Mouse (Mus musculus): ENCODE results near the gene Olfr1247. TPM values are rescaled to one million over a fixed set of nuclear protein-coding genes. Genes with fewer than 3 reads are reported as not detected.
"Not testable (repeated sequence)": the region's sequence is repeated elsewhere in the genome, so short reads cannot be mapped to it uniquely, and the experiment has no call there.

The Olfr1247 gene
- not detected in 2 replicates for polyA plus RNA-seq (2015; fragmentation: Nextera tagmentation; extraction: Ambion mirVana)

DNA sequence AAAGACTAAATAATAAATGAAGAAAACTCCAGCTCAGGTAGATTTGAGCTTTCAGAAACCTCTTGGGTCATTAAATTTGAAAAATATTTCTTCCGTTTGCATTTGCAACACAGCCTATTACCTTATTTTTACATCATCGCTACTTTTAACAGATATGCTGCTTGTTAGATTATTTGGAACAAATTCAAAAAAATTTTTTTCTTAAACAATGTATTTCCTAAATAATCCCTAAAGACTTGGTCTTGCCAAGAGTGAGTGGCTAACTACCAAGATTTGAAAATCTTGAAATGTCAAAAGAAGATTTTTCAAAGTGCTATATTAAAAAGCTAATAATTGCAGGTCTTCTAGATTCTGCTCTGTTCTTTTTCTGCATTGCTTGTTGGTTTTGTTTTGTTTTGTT is at the start of gene Olfr1247:
Olfr1247 (minus strand) TSS at position 101 of the 400 bp plus-strand sequence.
- ATAC-seq (replicated peaks; ENCODE audit: insufficient number of reproducible peaks, insufficient read depth, low FRiP score, low read depth), result no peak
- WGBS, result 73% methylated on average over 2 of the region's 2 CpGs
- Histone ChIP-seq H3K4me2 (no peak within 1 kb of the TSS), H3K9me3 (replicated peaks) (no peaks in the 10 kb centered on the region), H3K4me3 (no peak within 1 kb of the TSS), H3K36me3 (no peaks in the 10 kb centered on the region), H3K9ac (no peak within 1 kb of the TSS), H3K27me3 (no peaks in the 10 kb centered on the region), H3K27ac (no peak within 1 kb of the TSS), H3K4me1 (replicated peaks) (no peaks in the 10 kb centered on the region)

DNA sequence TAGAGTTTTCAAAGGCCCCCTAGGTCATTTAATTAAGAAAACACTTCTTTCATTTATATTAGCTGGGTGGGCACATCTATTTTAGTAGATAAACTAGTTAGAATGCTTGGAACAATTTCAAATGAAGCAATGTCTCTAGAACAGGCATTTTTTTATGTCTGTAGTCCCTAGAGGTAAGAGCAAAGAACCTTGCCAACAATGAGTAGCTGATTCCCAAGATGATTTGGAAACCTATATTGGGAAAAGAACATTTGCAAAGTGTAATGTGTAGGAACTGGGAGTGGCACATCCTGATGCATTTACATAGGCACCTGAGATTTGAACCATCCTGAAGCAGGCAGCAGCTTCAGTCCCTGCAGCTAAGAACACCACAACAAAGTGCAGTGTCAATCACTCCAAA is 47.4 kb upstream of the Olfr1247 start, which contains the start of gene Olfr1250:
Olfr1250 (minus strand) TSS at position 101 of the 400 bp plus-strand sequence.
- Histone ChIP-seq H3K36me3 (no peaks in the 10 kb centered on the region), H3K4me3 (no peak within 1 kb of the TSS), H3K9me3 (replicated peaks) (no peaks in the 10 kb centered on the region), H3K27ac (no peak within 1 kb of the TSS), H3K9ac (no peak within 1 kb of the TSS), H3K4me1 (replicated peaks) (no peaks in the 10 kb centered on the region), H3K27me3 (no peaks in the 10 kb centered on the region), H3K4me2 (no peak within 1 kb of the TSS)
- no peak for ATAC-seq (replicated peaks; ENCODE audit: insufficient number of reproducible peaks, insufficient read depth, low FRiP score, low read depth)

DNA sequence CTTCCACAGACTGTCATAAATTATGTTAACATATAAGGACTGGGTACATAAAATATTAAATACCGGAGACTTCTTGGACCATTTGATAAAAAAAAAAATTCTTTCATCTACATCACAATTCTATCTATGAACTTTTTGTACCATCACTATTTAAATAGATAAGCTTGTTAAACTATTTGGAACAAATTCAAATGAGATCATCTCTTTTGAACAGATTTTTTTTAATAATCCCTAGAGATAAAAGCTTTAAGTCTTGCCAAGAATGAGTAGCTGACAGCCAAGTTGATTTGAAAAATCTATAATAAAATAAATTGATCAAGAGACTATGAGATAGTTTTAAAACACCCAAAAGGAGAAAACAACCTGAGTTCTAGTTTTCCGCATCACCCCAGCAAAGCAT is 21.0 kb upstream of the Olfr1247 start, which contains the start of gene Olfr1249:
Olfr1249 (minus strand) TSS at position 101 of the 400 bp plus-strand sequence.
- Histone ChIP-seq H3K27ac (no peak within 1 kb of the TSS), H3K9me3 (replicated peaks) (no peaks in the 10 kb centered on the region), H3K27me3 (no peaks in the 10 kb centered on the region), H3K36me3 (no peaks in the 10 kb centered on the region), H3K4me1 (replicated peaks) (no peaks in the 10 kb centered on the region), H3K4me3 (no peak within 1 kb of the TSS), H3K4me2 (no peak within 1 kb of the TSS), H3K9ac (no peak within 1 kb of the TSS)
- no peak for ATAC-seq (replicated peaks; ENCODE audit: insufficient number of reproducible peaks, insufficient read depth, low FRiP score, low read depth)
- 79% methylated on average over 2 of the region's 2 CpGs for WGBS

DNA sequence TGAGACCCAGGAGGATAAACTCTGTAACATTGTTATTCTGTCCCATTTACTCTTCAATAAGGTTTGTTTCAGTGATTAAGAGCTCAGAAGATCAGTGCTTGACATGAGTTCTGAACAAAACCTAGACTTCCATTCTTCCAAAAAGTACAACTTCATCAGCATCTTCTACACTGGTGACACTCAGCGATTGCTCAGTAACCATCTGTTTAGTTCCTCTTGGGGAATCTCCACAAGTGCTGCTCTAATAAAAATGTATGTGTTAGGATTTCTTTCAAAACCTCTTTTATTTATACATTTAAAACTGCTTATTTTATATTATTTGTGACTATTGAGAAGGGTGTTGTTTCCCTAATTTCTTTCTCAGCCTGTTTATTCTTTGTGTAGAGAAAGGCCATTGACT is 4.2 kb upstream of the Olfr1247 start, which contains the start of gene Olfr1248:
Olfr1248 (minus strand) TSS at position 101 of the 400 bp plus-strand sequence.
- not testable (repeated sequence) for H3K9ac ChIP-seq; H3K4me2 ChIP-seq; H3K4me1 ChIP-seq (replicated peaks); H3K27me3 ChIP-seq; H3K9me3 ChIP-seq (replicated peaks); H3K36me3 ChIP-seq; H3K4me3 ChIP-seq; H3K27ac ChIP-seq; ATAC-seq (replicated peaks; ENCODE audit: insufficient number of reproducible peaks, insufficient read depth, low FRiP score, low read depth)
- 96% methylated on average over 1 of the region's 1 CpGs for WGBS

DNA sequence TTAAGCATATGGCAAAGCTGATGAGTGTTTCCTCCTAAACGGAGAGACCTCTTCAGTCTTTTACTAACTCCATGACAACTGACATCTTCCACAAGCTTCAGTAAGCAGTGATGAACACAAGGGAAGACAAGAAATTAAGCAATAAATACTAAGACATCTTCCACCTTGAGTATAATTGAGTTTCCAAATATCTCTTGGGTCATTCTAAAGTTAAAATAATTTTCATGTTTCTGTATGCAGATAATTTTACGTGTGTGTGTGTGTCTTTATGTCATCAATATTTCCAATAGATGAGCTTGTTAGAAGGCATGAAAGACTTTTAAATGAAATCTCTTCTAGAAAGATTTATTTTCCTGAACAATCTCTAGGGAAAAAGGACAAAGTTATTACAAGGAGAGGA is 20.9 kb downstream of the Olfr1247 start, which contains the start of gene Olfr1246:
Olfr1246 (minus strand) TSS at position 101 of the 400 bp plus-strand sequence.
- no peak within 1 kb of the TSS for H3K4me3 ChIP-seq
- no peaks in the 10 kb centered on the region for H3K4me1 ChIP-seq (replicated peaks)
- no peak within 1 kb of the TSS for H3K4me2 ChIP-seq
- no peaks in the 10 kb centered on the region for H3K9me3 ChIP-seq (replicated peaks)
- H3K36me3 ChIP-seq, result no peaks in the 10 kb centered on the region
- whole genome bisulfite sequencing, result 69% methylated on average over 2 of the region's 2 CpGs
- no peaks in the 10 kb centered on the region for H3K27me3 ChIP-seq
- no peak for ATAC-seq (replicated peaks; ENCODE audit: insufficient number of reproducible peaks, insufficient read depth, low FRiP score, low read depth)
- H3K9ac ChIP-seq, result no peak within 1 kb of the TSS
- H3K27ac ChIP-seq, result no peak within 1 kb of the TSS

DNA sequence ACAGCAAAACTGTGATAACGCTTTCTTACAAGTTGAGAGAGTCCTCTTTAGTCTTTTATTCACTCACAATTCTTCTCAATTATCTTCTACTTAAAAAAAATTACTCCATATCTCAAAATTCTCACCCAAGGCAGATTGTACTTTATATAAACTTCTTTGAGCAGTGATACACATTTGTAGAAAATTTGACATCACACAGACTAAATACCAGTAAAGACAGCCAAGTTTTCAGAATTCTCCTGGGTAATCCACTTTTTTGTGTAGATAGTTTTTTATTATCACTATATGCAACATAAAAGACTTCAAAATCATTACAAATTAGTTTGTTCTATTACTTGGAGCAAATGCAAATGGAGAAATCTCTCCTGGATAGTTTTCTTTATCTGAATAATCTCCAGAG is 35.6 kb downstream of the Olfr1247 start, which contains the start of gene Olfr1245:
Olfr1245 (minus strand) TSS at position 101 of the 400 bp plus-strand sequence.
- Histone ChIP-seq H3K9me3 (replicated peaks) (no peaks in the 10 kb centered on the region), H3K4me3 (no peak within 1 kb of the TSS), H3K36me3 (no peaks in the 10 kb centered on the region), H3K4me2 (no peak within 1 kb of the TSS), H3K27ac (no peak within 1 kb of the TSS), H3K9ac (no peak within 1 kb of the TSS), H3K4me1 (replicated peaks) (no peaks in the 10 kb centered on the region), H3K27me3 (no peaks in the 10 kb centered on the region)
- WGBS, result 74% methylated on average over 1 of the region's 1 CpGs
- ATAC-seq (replicated peaks; ENCODE audit: insufficient number of reproducible peaks, insufficient read depth, low FRiP score, low read depth), result no peak

DNA sequence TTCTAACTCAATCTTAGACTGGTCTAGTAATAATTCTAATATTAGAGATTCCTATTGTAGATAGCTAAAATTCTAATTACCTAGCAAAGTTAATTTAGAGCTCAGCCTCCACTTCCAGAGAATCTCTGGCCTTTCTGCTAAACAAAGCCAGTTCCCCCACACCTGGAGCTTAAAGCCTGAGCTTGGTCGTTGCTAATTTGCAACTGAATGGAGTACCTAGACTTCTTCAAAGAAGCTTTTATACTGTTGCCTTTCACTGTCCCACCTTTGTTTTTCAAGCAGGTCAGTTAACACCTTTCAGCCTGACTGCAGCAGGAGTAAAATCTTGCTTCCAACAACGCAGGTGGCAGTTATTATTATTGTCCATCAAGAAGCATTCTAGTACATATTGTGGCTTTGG is 51.2 kb downstream of the Olfr1247 start:
- not testable (repeated sequence) for H3K9ac ChIP-seq; H3K27me3 ChIP-seq; H3K9me3 ChIP-seq (replicated peaks); ATAC-seq (replicated peaks; ENCODE audit: insufficient number of reproducible peaks, insufficient read depth, low FRiP score, low read depth); H3K4me3 ChIP-seq; H3K36me3 ChIP-seq; H3K4me2 ChIP-seq; H3K4me1 ChIP-seq (replicated peaks); H3K27ac ChIP-seq
- 50% methylated on average over 2 of the region's 2 CpGs for WGBS

Other genes starting within 250 kb of the Olfr1247 start
- gene Olfr1234, start 249.3 kb downstream of the Olfr1247 start, polyA plus RNA-seq (2015; fragmentation: Nextera tagmentation; extraction: Ambion mirVana), result not detected in 2 replicates
- not detected in 2 replicates for gene Olfr1238, start 204.5 kb downstream of the Olfr1247 start, polyA plus RNA-seq (2015; fragmentation: Nextera tagmentation; extraction: Ambion mirVana)
- not detected in 2 replicates for gene Olfr1239, start 193.7 kb downstream of the Olfr1247 start, polyA plus RNA-seq (2015; fragmentation: Nextera tagmentation; extraction: Ambion mirVana)
- gene Olfr1240, start 171.1 kb downstream of the Olfr1247 start, polyA plus RNA-seq (2015; fragmentation: Nextera tagmentation; extraction: Ambion mirVana), result not detected in 2 replicates
- not detected in 2 replicates for gene Olfr1241, start 127.0 kb downstream of the Olfr1247 start, polyA plus RNA-seq (2015; fragmentation: Nextera tagmentation; extraction: Ambion mirVana)
- gene Olfr1242, start 115.8 kb downstream of the Olfr1247 start, polyA plus RNA-seq (2015; fragmentation: Nextera tagmentation; extraction: Ambion mirVana), result not detected in 2 replicates
- gene Olfr1243, start 82.6 kb downstream of the Olfr1247 start, polyA plus RNA-seq (2015; fragmentation: Nextera tagmentation; extraction: Ambion mirVana), result not detected in 2 replicates
- not detected in 2 replicates for gene Olfr1245, start 35.7 kb downstream of the Olfr1247 start, polyA plus RNA-seq (2015; fragmentation: Nextera tagmentation; extraction: Ambion mirVana)
- not detected in 2 replicates for gene Olfr1246, start 21.0 kb downstream of the Olfr1247 start, polyA plus RNA-seq (2015; fragmentation: Nextera tagmentation; extraction: Ambion mirVana)
- not detected in 2 replicates for gene Olfr1248, start 4.1 kb upstream of the Olfr1247 start, polyA plus RNA-seq (2015; fragmentation: Nextera tagmentation; extraction: Ambion mirVana)
- not detected in 2 replicates for gene Olfr1249, start 20.9 kb upstream of the Olfr1247 start, polyA plus RNA-seq (2015; fragmentation: Nextera tagmentation; extraction: Ambion mirVana)
- not detected in 2 replicates for gene Olfr1250, start 47.3 kb upstream of the Olfr1247 start, polyA plus RNA-seq (2015; fragmentation: Nextera tagmentation; extraction: Ambion mirVana)
- gene Olfr1251, start 57.8 kb upstream of the Olfr1247 start, polyA plus RNA-seq (2015; fragmentation: Nextera tagmentation; extraction: Ambion mirVana), result not detected in 2 replicates
- gene Olfr1252, start 110.9 kb upstream of the Olfr1247 start, polyA plus RNA-seq (2015; fragmentation: Nextera tagmentation; extraction: Ambion mirVana), result not detected in 2 replicates
- gene Olfr1253, start 143.0 kb upstream of the Olfr1247 start, polyA plus RNA-seq (2015; fragmentation: Nextera tagmentation; extraction: Ambion mirVana), result not detected in 2 replicates
- not detected in 2 replicates for gene Olfr1254, start 179.5 kb upstream of the Olfr1247 start, polyA plus RNA-seq (2015; fragmentation: Nextera tagmentation; extraction: Ambion mirVana)
- gene Olfr1255, start 197.9 kb upstream of the Olfr1247 start, polyA plus RNA-seq (2015; fragmentation: Nextera tagmentation; extraction: Ambion mirVana), result not detected in 2 replicates
- gene Olfr1256, start 227.4 kb upstream of the Olfr1247 start, polyA plus RNA-seq (2015; fragmentation: Nextera tagmentation; extraction: Ambion mirVana), result not detected in 2 replicates
- gene Olfr48, start 234.1 kb upstream of the Olfr1247 start, polyA plus RNA-seq (2015; fragmentation: Nextera tagmentation; extraction: Ambion mirVana), result not detected in 2 replicates